Mouse (Mus musculus) ES-Bruce4 (cell line): ENCODE measurements around the gene Heatr5a. TPM values are rescaled to one million over a fixed set of nuclear protein-coding genes. Genes with fewer than 3 reads are reported as not detected.

Experiments used
- H3K27ac ChIP-seq: 2 replicates; pipeline ENCODE4 v1.5.1; 2012; ENCODE audit warnings: low read length, inconsistent platforms; ENCODE audit not compliant: insufficient read depth
- H3K27me3 ChIP-seq: 2 replicates; pipeline ENCODE4 v1.6.1; 2012; ENCODE audit warnings: mild to moderate bottlenecking, low read length, inconsistent platforms; ENCODE audit not compliant: control insufficient read depth, poor library complexity, insufficient read depth, severe bottlenecking
- H3K36me3 ChIP-seq: 2 replicates; pipeline ENCODE4 v1.6.1; 2012; ENCODE audit warnings: inconsistent platforms, mild to moderate bottlenecking, low read length, moderate library complexity; ENCODE audit not compliant: control insufficient read depth, poor library complexity, insufficient read depth, severe bottlenecking
- H3K4me1 ChIP-seq: one replicate; pipeline ENCODE4 v1.8.1; 2011; ENCODE audit warnings: low read length; ENCODE audit not compliant: control insufficient read depth, insufficient read depth
- H3K4me3 ChIP-seq: 2 replicates; pipeline ENCODE4 v1.5.1; 2011; ENCODE audit warnings: low read depth, mild to moderate bottlenecking, low read length
- H3K9ac ChIP-seq: 2 replicates; pipeline ENCODE4 v1.6.1; 2012; ENCODE audit warnings: low read depth, mild to moderate bottlenecking, inconsistent platforms; ENCODE audit not compliant: poor library complexity, severe bottlenecking
- H3K9me3 ChIP-seq: replicated peaks from 2 replicates; pipeline ENCODE4 v1.6.1; 2012; ENCODE audit warnings: mild to moderate bottlenecking, low read length, inconsistent platforms; ENCODE audit not compliant: control insufficient read depth, poor library complexity, insufficient read depth, severe bottlenecking
- CTCF ChIP-seq: IDR thresholded peaks from one replicate; pipeline ENCODE4 v1.8.1; 2011; ENCODE audit warnings: low read depth, low read length
- EP300 ChIP-seq: IDR thresholded peaks from 2 replicates; pipeline ENCODE4 v1.6.1; 2011; ENCODE audit warnings: low read depth, low read length; ENCODE audit not compliant: insufficient read depth
- POLR2A ChIP-seq: IDR thresholded peaks from one replicate; pipeline ENCODE4 v1.8.1; 2011; ENCODE audit warnings: low read length; ENCODE audit not compliant: insufficient read depth
- polyA plus RNA-seq: library from polyadenylated mRNA; stranded (reverse); fragments of >200 nt; gene quantifications from 2 replicates; pipeline ENCODE4 v1.2.4, GENCODE M21; 2011; ENCODE audit warnings: low read depth; ENCODE audit not compliant: missing spikeins, insufficient read depth, insufficient read length

The Heatr5a gene
- polyA plus RNA-seq, 1 experiment = 36.3 TPM

GRCm38 (mm10) chr12:51869511-51869910, 101.6 kb downstream of the Heatr5a start:
- TF ChIP-seq POLR2A (no peak), EP300 (no peak), CTCF (no peak)
- no peak overlapping the region for H3K27ac ChIP-seq
- no peaks in the 10 kb centered on the region for H3K9me3 ChIP-seq
- H3K36me3 ChIP-seq = no peaks in the 10 kb centered on the region
- no peak overlapping the region for H3K4me3 ChIP-seq
- no peaks in the 10 kb centered on the region for H3K27me3 ChIP-seq
- H3K4me1 ChIP-seq = peaks cover 7% of the 10 kb centered on the region
- H3K9ac ChIP-seq = no peak overlapping the region

DNA sequence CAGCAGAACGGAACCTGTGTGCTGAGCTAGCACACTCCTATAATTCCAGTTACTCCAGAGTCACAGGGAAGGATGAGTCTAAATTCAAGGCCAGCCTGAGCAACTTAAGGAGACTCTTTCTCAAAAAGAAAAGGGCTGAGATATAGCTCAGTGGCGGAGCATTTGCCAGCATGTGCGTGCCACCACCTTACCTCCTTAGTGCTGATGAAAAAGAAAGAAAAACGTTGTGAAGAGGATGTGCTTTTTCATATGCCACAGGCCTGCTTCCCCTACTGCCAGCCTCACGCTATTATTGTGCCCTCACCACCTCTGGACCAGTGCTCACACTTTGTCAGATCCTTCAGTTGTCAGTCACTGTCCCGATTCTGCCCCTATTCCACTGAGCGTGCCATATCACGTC, 104.0 kb downstream of the Heatr5a start:
- no peak overlapping the region for H3K9ac ChIP-seq
- no peak overlapping the region for H3K4me3 ChIP-seq
- no peaks in the 10 kb centered on the region for H3K36me3 ChIP-seq
- no peaks in the 10 kb centered on the region for H3K9me3 ChIP-seq
- TF ChIP-seq CTCF = no peak
- TF ChIP-seq EP300 = no peak
- no peak for TF ChIP-seq POLR2A
- H3K27ac ChIP-seq = no peak overlapping the region
- H3K4me1 ChIP-seq = peaks cover 7% of the 10 kb centered on the region
- H3K27me3 ChIP-seq = no peaks in the 10 kb centered on the region

- Histone ChIP-seq H3K36me3 (no peaks in the 10 kb centered on the region), H3K9ac (no peak overlapping the region), H3K4me1 (peaks cover 6% of the 10 kb centered on the region), H3K9me3 (no peaks in the 10 kb centered on the region), H3K27ac (no peak overlapping the region), H3K4me3 (no peak overlapping the region), H3K27me3 (no peaks in the 10 kb centered on the region)
- TF ChIP-seq CTCF = no peak
- TF ChIP-seq POLR2A = no peak
- no peak for TF ChIP-seq EP300
Measured at GRCm38 (mm10) chr12:51866226-51866910, 104.8 kb downstream of the Heatr5a start.

GRCm38 (mm10) chr12:51865790-51866179, 105.3 kb downstream of the Heatr5a start:
- H3K27ac ChIP-seq = no peak overlapping the region
- no peak overlapping the region for H3K4me3 ChIP-seq
- H3K36me3 ChIP-seq = no peaks in the 10 kb centered on the region
- no peak overlapping the region for H3K9ac ChIP-seq
- no peaks in the 10 kb centered on the region for H3K27me3 ChIP-seq
- H3K4me1 ChIP-seq = peaks cover 5% of the 10 kb centered on the region
- H3K9me3 ChIP-seq = no peaks in the 10 kb centered on the region
- TF ChIP-seq EP300 (no peak), POLR2A (no peak), CTCF (no peak)

GRCm38 (mm10) chr12:51865061-51865789, 105.9 kb downstream of the Heatr5a start:
- no peaks in the 10 kb centered on the region for H3K9me3 ChIP-seq
- H3K27me3 ChIP-seq = no peaks in the 10 kb centered on the region
- peaks cover 5% of the 10 kb centered on the region for H3K4me1 ChIP-seq
- TF ChIP-seq POLR2A (no peak), CTCF (no peak), EP300 (no peak)
- H3K27ac ChIP-seq = no peak overlapping the region
- no peak overlapping the region for H3K4me3 ChIP-seq
- no peaks in the 10 kb centered on the region for H3K36me3 ChIP-seq
- no peak overlapping the region for H3K9ac ChIP-seq
